ENCODE assay signal across 12 mouse cellular contexts in the genomic region with DNA sequence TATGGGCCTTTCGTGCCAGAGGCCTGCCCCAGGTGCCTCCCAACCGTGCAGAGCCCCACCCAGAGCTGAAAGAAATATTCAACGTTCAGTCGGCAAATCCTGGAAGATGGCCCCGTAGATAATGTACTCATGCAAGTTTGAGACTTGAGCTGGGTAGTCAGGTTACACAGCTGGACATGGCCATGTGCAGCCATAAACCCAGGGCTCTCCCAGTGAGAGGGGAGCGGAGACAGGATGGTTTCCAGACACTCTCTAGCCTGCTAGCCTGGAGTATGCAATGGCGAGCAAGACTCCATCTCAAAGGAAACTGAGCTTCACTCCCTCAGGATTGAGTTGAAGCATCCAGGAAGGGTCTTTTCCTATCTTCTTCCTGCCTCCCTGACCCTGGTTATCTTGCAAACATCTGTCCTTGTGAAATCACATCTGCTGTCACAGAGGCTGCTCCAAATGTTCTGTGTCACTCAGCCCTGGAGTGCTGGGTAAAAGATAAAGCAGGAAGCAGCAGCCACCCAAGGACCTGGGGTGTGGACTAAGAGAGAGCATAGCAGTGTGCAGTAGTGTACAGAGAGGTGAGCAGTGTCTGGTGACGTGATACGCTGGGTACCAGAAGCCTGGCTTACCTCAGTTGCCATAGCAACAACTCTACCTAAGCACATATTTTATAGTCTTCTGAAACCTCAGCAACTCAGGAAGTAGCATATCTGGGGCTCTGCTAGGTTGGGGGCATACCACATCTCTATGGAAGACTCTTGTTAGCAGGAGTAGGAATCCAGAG. TPM values are rescaled to one million over a fixed set of nuclear protein-coding genes. Genes with fewer than 3 reads are reported as not detected.
DNase-seq lines count a peak whose midpoint lies in the region; ATAC-seq lines count a peak whose summit lies in the region.
"Had no signal": no experiment of that assay in that cellular context is flagged by ENCODE, and none has a peak within 500 bp of the region (broad histone marks: within the 10 kb centered on the region; RNA-seq: fewer than 3 reads in every experiment).

No protein-coding gene starts in this region.

- no peak overlapping the region for H3K27ac ChIP-seq in forebrain, embryonic 14.5 days (ENCODE audit: low read depth, low read length)
- H3K27ac ChIP-seq in forebrain, embryonic 11.5 days (ENCODE audit: low read depth, low read length) = no peak overlapping the region
- no peak overlapping the region for H3K27ac ChIP-seq in neural tube, embryonic 12.5 days
- 0 out of 2 replicates have a peak overlapping the region, but pooled peaks have one; percentile 24 for H3K27ac ChIP-seq in limb, embryonic 15.5 days

- H3K4me3 ChIP-seq in forebrain, embryonic 14.5 days (ENCODE audit: low read depth, low read length) = no peak overlapping the region
- no peak overlapping the region for H3K4me3 ChIP-seq in forebrain, embryonic 11.5 days (ENCODE audit: low read depth, low read length)
- no peak overlapping the region for H3K4me3 ChIP-seq in neural tube, embryonic 12.5 days
- no peak overlapping the region for H3K4me3 ChIP-seq in limb, embryonic 15.5 days

- peak; percentile 35 for DNase-seq in forebrain, embryonic 14.5 days (ENCODE audit: low spot score)
- no peak for DNase-seq in forebrain, embryonic 11.5 days (ENCODE audit: low spot score)
- no peak for DNase-seq in neural tube, embryonic 10.5 days (ENCODE audit: extremely low spot score, low spot score)
- DNase-seq in telencephalon, adult 2 months (ENCODE audit: low read depth, low spot score) = peak; percentile 46
- no peak for DNase-seq in ovary, postnatal 36 days (ENCODE audit: low spot score)
- DNase-seq: lung, postnatal 10 days had no signal

- no peaks in the 10 kb centered on the region; the same call in 1 of the 2 replicates for H3K4me1 ChIP-seq in forebrain, embryonic 14.5 days (ENCODE audit: control insufficient read depth, insufficient read depth, low read length)
- H3K4me1 ChIP-seq in forebrain, embryonic 11.5 days (replicated peaks; ENCODE audit: control insufficient read depth, insufficient read depth, low read length) = peaks cover 8% of the 10 kb centered on the region; the same call in 1 of the 2 replicates
- H3K4me1 ChIP-seq in neural tube, embryonic 12.5 days = peaks cover 31% of the 10 kb centered on the region
- H3K4me1 ChIP-seq in limb, embryonic 15.5 days = peaks cover 50% of the 10 kb centered on the region

- no peak overlapping the region for H3K9ac ChIP-seq in forebrain, embryonic 14.5 days (ENCODE audit: low read length)
- no peak overlapping the region for H3K9ac ChIP-seq in forebrain, embryonic 11.5 days (ENCODE audit: low read length)
- H3K9ac ChIP-seq in neural tube, embryonic 12.5 days = no peak overlapping the region
- H3K9ac ChIP-seq in limb, embryonic 15.5 days = no peak overlapping the region

- peaks cover 27% of the 10 kb centered on the region for H3K27me3 ChIP-seq in forebrain, embryonic 14.5 days (replicated peaks; ENCODE audit: control insufficient read depth, insufficient read depth, low read length)
- peaks cover 27% of the 10 kb centered on the region for H3K27me3 ChIP-seq in forebrain, embryonic 11.5 days (ENCODE audit: control insufficient read depth, insufficient read depth, low read length)
- H3K27me3 ChIP-seq in neural tube, embryonic 12.5 days (replicated peaks) = peaks cover 33% of the 10 kb centered on the region
- H3K27me3 ChIP-seq in limb, embryonic 15.5 days = peaks cover 34% of the 10 kb centered on the region

- 77% methylated on average over 9 of the region's 9 CpGs for WGBS in forebrain, embryonic 14.5 days
- 79% methylated on average over 9 of the region's 9 CpGs for WGBS in forebrain, embryonic 11.5 days
- 68% methylated on average over 9 of the region's 9 CpGs for WGBS in neural tube, embryonic 12.5 days
- WGBS in limb, embryonic 15.5 days = 17% methylated on average over 9 of the region's 9 CpGs

- no peaks in the 10 kb centered on the region for H3K9me3 ChIP-seq in forebrain, embryonic 14.5 days (replicated peaks; ENCODE audit: control insufficient read depth, low read length)
- no peaks in the 10 kb centered on the region for H3K9me3 ChIP-seq in forebrain, embryonic 11.5 days (ENCODE audit: control insufficient read depth, low read length)
- H3K9me3 ChIP-seq in neural tube, embryonic 12.5 days = no peaks in the 10 kb centered on the region
- no peaks in the 10 kb centered on the region for H3K9me3 ChIP-seq in limb, embryonic 15.5 days

- no peak for ATAC-seq in forebrain, embryonic 14.5 days
- no peak for ATAC-seq in forebrain, embryonic 11.5 days (replicated peaks; ENCODE audit: low FRiP score)
- ATAC-seq in neural tube, embryonic 12.5 days (ENCODE audit: low FRiP score, low read depth) = 0 out of 2 replicates have a peak, but pooled peaks have one; percentile 43
- no peak for ATAC-seq in limb, embryonic 15.5 days (ENCODE audit: insufficient number of reproducible peaks, low FRiP score, low TSS enrichment, low read depth)
- no peak for ATAC-seq in erythroblast, adult 5-6 weeks (replicated peaks; ENCODE audit: low FRiP score, poor library complexity, severe bottlenecking)
- ATAC-seq: intestine, postnatal 0 days had no signal

- no peak overlapping the region for H3K4me2 ChIP-seq in forebrain, embryonic 14.5 days (ENCODE audit: low read length)
- no peak overlapping the region for H3K4me2 ChIP-seq in forebrain, embryonic 11.5 days (ENCODE audit: low read depth, low read length, severe bottlenecking)
- no peak overlapping the region for H3K4me2 ChIP-seq in neural tube, embryonic 12.5 days (replicated peaks)
- H3K4me2 ChIP-seq in limb, embryonic 15.5 days = no peak overlapping the region

- peaks cover 17% of the 10 kb centered on the region for H3K36me3 ChIP-seq in forebrain, embryonic 14.5 days (ENCODE audit: control insufficient read depth, insufficient read depth, low read length)
- peaks cover 3% of the 10 kb centered on the region for H3K36me3 ChIP-seq in forebrain, embryonic 11.5 days (ENCODE audit: control insufficient read depth, insufficient read depth, low read length)
- peaks cover 14% of the 10 kb centered on the region for H3K36me3 ChIP-seq in neural tube, embryonic 12.5 days
- H3K36me3 ChIP-seq in limb, embryonic 15.5 days = peaks cover 10% of the 10 kb centered on the region; the same call in 1 of the 2 replicates

RNA-seq across cellular contexts. Expression of a gene that starts 2.5 kb away (rescaled TPM):
- not detected in 2 replicates for polyA plus RNA-seq in forebrain, embryonic 14.5 days (2014; fragmentation: Nextera tagmentation; extraction: Ambion mirVana)
- polyA plus RNA-seq in forebrain, embryonic 11.5 days (2014; fragmentation: Nextera tagmentation; extraction: Ambion mirVana) = 0.25 TPM in 1 of 2 replicates, not detected in the other
- 0.19 and 0.29 TPM in 2 replicates for polyA plus RNA-seq in neural tube, embryonic 12.5 days (2016; fragmentation: Nextera tagmentation; extraction: Ambion mirVana)
- polyA plus RNA-seq in limb, embryonic 15.5 days (2015; fragmentation: Nextera tagmentation; extraction: Ambion mirVana) = 0.19 and 0.38 TPM in 2 replicates
- total RNA-seq in erythroblast, adult 5-6 weeks (2015; ENCODE audit: low replicate concordance) = not detected in 2 replicates
- not detected in 2 replicates for total RNA-seq in erythroblast, adult 5-6 weeks (2017; ENCODE audit: low replicate concordance)
- total RNA-seq: granulocyte monocyte progenitor cell, adult 5-6 weeks; layer of hippocampus, postnatal 25 days had no signal

RNA-seq across cellular contexts. Expression of a gene that starts 6.9 kb away (rescaled TPM):
- 1.5 and 4.6 TPM in 2 replicates for polyA plus RNA-seq in forebrain, embryonic 14.5 days (2014; fragmentation: Nextera tagmentation; extraction: Ambion mirVana)
- 9.3 and 10.7 TPM in 2 replicates for polyA plus RNA-seq in forebrain, embryonic 11.5 days (2014; fragmentation: Nextera tagmentation; extraction: Ambion mirVana)
- 7.6 and 9.5 TPM in 2 replicates for polyA plus RNA-seq in neural tube, embryonic 12.5 days (2016; fragmentation: Nextera tagmentation; extraction: Ambion mirVana)
- 4.8 and 6.0 TPM in 2 replicates for polyA plus RNA-seq in limb, embryonic 15.5 days (2015; fragmentation: Nextera tagmentation; extraction: Ambion mirVana)
- 11.0 and 17.1 TPM in 2 replicates for total RNA-seq in erythroblast, adult 5-6 weeks (2015; ENCODE audit: low replicate concordance)
- 3.1 and 4.8 TPM in 2 replicates for total RNA-seq in erythroblast, adult 5-6 weeks (2017; ENCODE audit: low replicate concordance)

RNA-seq across cellular contexts. Expression of a gene that starts 19.0 kb away (rescaled TPM):
- 4.6 and 6.6 TPM in 2 replicates for polyA plus RNA-seq in forebrain, embryonic 14.5 days (2014; fragmentation: Nextera tagmentation; extraction: Ambion mirVana)
- polyA plus RNA-seq in forebrain, embryonic 11.5 days (2014; fragmentation: Nextera tagmentation; extraction: Ambion mirVana) = 9.9 and 15.3 TPM in 2 replicates
- polyA plus RNA-seq in neural tube, embryonic 12.5 days (2016; fragmentation: Nextera tagmentation; extraction: Ambion mirVana) = 8.9 and 9.4 TPM in 2 replicates
- polyA plus RNA-seq in limb, embryonic 15.5 days (2015; fragmentation: Nextera tagmentation; extraction: Ambion mirVana) = 8.0 and 8.5 TPM in 2 replicates
- total RNA-seq in erythroblast, adult 5-6 weeks (2015; ENCODE audit: low replicate concordance) = 1.9 and 6.3 TPM in 2 replicates
- 0.94 and 4.7 TPM in 2 replicates for total RNA-seq in erythroblast, adult 5-6 weeks (2017; ENCODE audit: low replicate concordance)

RNA-seq across cellular contexts. Expression of a gene that starts 19.1 kb away (rescaled TPM):
- 12.3 and 12.4 TPM in 2 replicates for polyA plus RNA-seq in forebrain, embryonic 14.5 days (2014; fragmentation: Nextera tagmentation; extraction: Ambion mirVana)
- 29.8 and 38.0 TPM in 2 replicates for polyA plus RNA-seq in forebrain, embryonic 11.5 days (2014; fragmentation: Nextera tagmentation; extraction: Ambion mirVana)
- polyA plus RNA-seq in neural tube, embryonic 12.5 days (2016; fragmentation: Nextera tagmentation; extraction: Ambion mirVana) = 29.4 and 32.5 TPM in 2 replicates
- polyA plus RNA-seq in limb, embryonic 15.5 days (2015; fragmentation: Nextera tagmentation; extraction: Ambion mirVana) = 32.8 and 34.1 TPM in 2 replicates
- 9.0 and 27.2 TPM in 2 replicates for total RNA-seq in erythroblast, adult 5-6 weeks (2015; ENCODE audit: low replicate concordance)
- total RNA-seq in erythroblast, adult 5-6 weeks (2017; ENCODE audit: low replicate concordance) = 10.6 and 13.9 TPM in 2 replicates

RNA-seq across cellular contexts. Expression of a gene that starts 19.2 kb away (rescaled TPM):
- 0.10 TPM in 1 of 2 replicates, not detected in the other for polyA plus RNA-seq in forebrain, embryonic 14.5 days (2014; fragmentation: Nextera tagmentation; extraction: Ambion mirVana)
- polyA plus RNA-seq in forebrain, embryonic 11.5 days (2014; fragmentation: Nextera tagmentation; extraction: Ambion mirVana) = 0.12 and 0.17 TPM in 2 replicates
- polyA plus RNA-seq in neural tube, embryonic 12.5 days (2016; fragmentation: Nextera tagmentation; extraction: Ambion mirVana) = 0.11 and 0.39 TPM in 2 replicates
- polyA plus RNA-seq in limb, embryonic 15.5 days (2015; fragmentation: Nextera tagmentation; extraction: Ambion mirVana) = 0.09 TPM in 1 of 2 replicates, not detected in the other
- not detected in 2 replicates for total RNA-seq in erythroblast, adult 5-6 weeks (2015; ENCODE audit: low replicate concordance)
- total RNA-seq in erythroblast, adult 5-6 weeks (2017; ENCODE audit: low replicate concordance) = not detected in 2 replicates
- total RNA-seq: granulocyte monocyte progenitor cell, adult 5-6 weeks had no signal

Comparison
In these comparisons a context has a peak if more than half of its experiments do, and no peak if none do; other contexts are left out.
1. DNase-seq: peak in forebrain, embryonic 14.5 days (single experiment) and telencephalon, adult 2 months (single experiment); none in forebrain, embryonic 11.5 days (single experiment), neural tube, embryonic 10.5 days (single experiment) and ovary, postnatal 36 days (single experiment).